Mouse (Mus musculus) liver, embryonic 15.5 days (tissue): Measurements from ENCODE around the gene Afg1l. TPM values are rescaled to one million over a fixed set of nuclear protein-coding genes. Genes with fewer than 3 reads are reported as not detected.
A peak's percentile ranks its signal among the peaks of the same experiment; 100 is the strongest.

ENCODE experiments used
- ATAC-seq: fragments of 200-750 bp; cut with Nextera tagmentation; 2 replicates; pipeline ENCODE4 v1.8.0; 2017; ENCODE audit warnings: moderate number of reproducible peaks, mild to moderate bottlenecking, moderate library complexity; ENCODE audit not compliant: insufficient read depth
- H3K27ac ChIP-seq: fragments of 300-500 bp; sonication (generic); replicated peaks from 2 replicates; pipeline ENCODE4 v1.5.1; 2015; ENCODE audit warnings: mild to moderate bottlenecking, inconsistent platforms
- H3K27me3 ChIP-seq: fragments of 300-500 bp; sonication (generic); 2 replicates; pipeline ENCODE4 v1.6.1; 2015; ENCODE audit warnings: mild to moderate bottlenecking, inconsistent platforms
- H3K36me3 ChIP-seq: fragments of 300-500 bp; sonication (generic); replicated peaks from 2 replicates; pipeline ENCODE4 v1.6.1; 2015; ENCODE audit warnings: moderate library complexity, mild to moderate bottlenecking, inconsistent platforms
- H3K4me1 ChIP-seq: fragments of 300-500 bp; sonication (generic); replicated peaks from 2 replicates; pipeline ENCODE4 v1.6.1; 2015; ENCODE audit warnings: inconsistent platforms
- H3K4me2 ChIP-seq: fragments of 300-500 bp; sonication (generic); 2 replicates; pipeline ENCODE4 v1.6.1; 2015; ENCODE audit warnings: moderate library complexity, mild to moderate bottlenecking, inconsistent platforms
- H3K4me3 ChIP-seq: fragments of 300-500 bp; sonication (generic); replicated peaks from 2 replicates; pipeline ENCODE4 v1.5.1; 2015; ENCODE audit warnings: mild to moderate bottlenecking, inconsistent platforms
- H3K9ac ChIP-seq: fragments of 300-500 bp; sonication (generic); 2 replicates; pipeline ENCODE4 v1.6.1; 2015; ENCODE audit warnings: moderate library complexity, mild to moderate bottlenecking, inconsistent platforms
- H3K9me3 ChIP-seq: fragments of 300-500 bp; sonication (generic); replicated peaks from 2 replicates; pipeline ENCODE4 v1.6.1; 2016; ENCODE audit warnings: inconsistent platforms
- WGBS: fragments of 180-500 bp; shearing (Covaris S2); methylation state at CpG from one replicate; pipeline ENCODE4 v1.1.7; 2015; ENCODE audit warnings: mixed read lengths; ENCODE audit not compliant: insufficient replicate concordance; 5-methylcytosine and 5-hydroxymethylcytosine counted together
- polyA plus RNA-seq: library from polyadenylated mRNA; unstranded; fragments of >200 nt; fragmentation: Nextera tagmentation; extraction: Ambion mirVana; gene quantifications from 2 replicates; pipeline ENCODE4 v1.2.1, GENCODE M21; 2015

The Afg1l gene
- polyA plus RNA-seq, 1 experiment from 2014 or later, result 2.3 TPM

DNA sequence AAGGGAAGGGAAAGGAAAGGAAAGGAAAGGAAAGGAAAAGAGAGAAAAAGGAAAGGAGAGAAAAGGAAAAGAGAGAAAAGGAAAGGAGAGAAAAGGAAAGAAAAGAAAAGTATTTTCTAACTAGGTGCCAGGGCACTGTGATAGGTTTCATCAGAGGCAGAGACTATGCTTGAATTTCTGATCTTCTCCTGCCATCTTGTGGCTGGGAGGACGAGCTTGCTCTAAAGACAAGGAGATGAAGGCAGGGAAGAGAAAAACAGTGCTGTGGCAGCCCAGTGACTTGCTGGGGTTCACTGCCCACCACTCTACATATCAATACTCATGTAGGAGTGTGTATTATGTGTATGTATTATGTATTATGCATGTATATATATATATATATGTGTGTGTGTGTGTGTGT lies 183.3 kb downstream of the Afg1l start:
- no peak overlapping the region for H3K4me3 ChIP-seq
- no peak overlapping the region for H3K4me2 ChIP-seq
- H3K4me1 ChIP-seq, result peaks cover 31% of the 10 kb centered on the region
- no peak for ATAC-seq
- no peak overlapping the region for H3K27ac ChIP-seq
- H3K36me3 ChIP-seq, result no peaks in the 10 kb centered on the region
- 0% methylated on average over 1 of the region's 1 CpGs for WGBS
- no peak overlapping the region for H3K9ac ChIP-seq
- H3K9me3 ChIP-seq, result no peaks in the 10 kb centered on the region
- H3K27me3 ChIP-seq, result no peaks in the 10 kb centered on the region

GRCm38 (mm10) chr10:42294392-42294791 lies 184.0 kb downstream of the Afg1l start:
- H3K27ac ChIP-seq, result no peak overlapping the region
- no peak overlapping the region for H3K4me3 ChIP-seq
- H3K4me1 ChIP-seq, result peaks cover 31% of the 10 kb centered on the region
- 19% methylated on average over 2 of the region's 2 CpGs for WGBS
- no peak overlapping the region for H3K9ac ChIP-seq
- H3K27me3 ChIP-seq, result no peaks in the 10 kb centered on the region
- no peak overlapping the region for H3K4me2 ChIP-seq
- no peaks in the 10 kb centered on the region for H3K36me3 ChIP-seq
- no peak for ATAC-seq
- no peaks in the 10 kb centered on the region for H3K9me3 ChIP-seq

GRCm38 (mm10) chr10:42293877-42294276 lies 184.5 kb downstream of the Afg1l start:
- H3K9ac ChIP-seq, result no peak overlapping the region
- WGBS, result 18% methylated on average over 4 of the region's 4 CpGs
- H3K36me3 ChIP-seq, result no peaks in the 10 kb centered on the region
- H3K27me3 ChIP-seq, result no peaks in the 10 kb centered on the region
- no peak overlapping the region for H3K27ac ChIP-seq
- no peak overlapping the region for H3K4me2 ChIP-seq
- H3K4me1 ChIP-seq, result peaks cover 31% of the 10 kb centered on the region
- H3K4me3 ChIP-seq, result no peak overlapping the region
- no peak for ATAC-seq
- H3K9me3 ChIP-seq, result no peaks in the 10 kb centered on the region

DNA sequence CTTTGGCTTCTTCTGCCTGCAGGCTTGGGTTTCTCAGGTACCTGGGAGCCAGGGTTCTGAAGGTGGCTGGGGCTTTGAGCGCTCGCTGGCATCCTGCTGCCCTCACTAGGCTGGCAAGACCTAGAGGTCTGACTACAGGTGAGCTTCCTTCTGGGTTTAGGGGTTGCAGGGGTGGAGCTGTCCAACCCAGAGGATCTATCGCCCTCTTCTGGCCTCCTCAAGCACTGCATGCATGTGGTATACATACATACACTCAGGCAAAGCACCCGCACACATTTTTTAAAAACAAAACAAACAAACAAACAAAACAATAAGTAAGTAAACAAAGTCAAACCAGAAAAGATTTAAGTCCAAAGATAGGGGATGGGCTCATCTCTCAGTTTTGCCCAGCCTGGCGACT lies 187.0 kb downstream of the Afg1l start:
- Histone ChIP-seq H3K27me3 (no peaks in the 10 kb centered on the region), H3K4me2 (no peak overlapping the region), H3K27ac (no peak overlapping the region), H3K4me1 (peaks cover 19% of the 10 kb centered on the region), H3K4me3 (no peak overlapping the region), H3K9me3 (no peaks in the 10 kb centered on the region; the same call in 1 of the 2 replicates), H3K9ac (no peak overlapping the region), H3K36me3 (no peaks in the 10 kb centered on the region)
- 0 out of 2 replicates have a peak, but pooled peaks have one; percentile 49 for ATAC-seq
- 51% methylated on average over 5 of the region's 5 CpGs for WGBS

GRCm38 (mm10) chr10:42287666-42288065 lies 190.7 kb downstream of the Afg1l start:
- WGBS, result 32% methylated on average over 1 of the region's 1 CpGs
- no peak overlapping the region for H3K9ac ChIP-seq
- H3K4me2 ChIP-seq, result no peak overlapping the region
- H3K27ac ChIP-seq, result no peak overlapping the region
- no peak overlapping the region for H3K4me3 ChIP-seq
- H3K27me3 ChIP-seq, result no peaks in the 10 kb centered on the region
- H3K4me1 ChIP-seq, result no peaks in the 10 kb centered on the region
- no peaks in the 10 kb centered on the region; the same call in 1 of the 2 replicates for H3K9me3 ChIP-seq
- H3K36me3 ChIP-seq, result no peaks in the 10 kb centered on the region
- no peak for ATAC-seq

DNA sequence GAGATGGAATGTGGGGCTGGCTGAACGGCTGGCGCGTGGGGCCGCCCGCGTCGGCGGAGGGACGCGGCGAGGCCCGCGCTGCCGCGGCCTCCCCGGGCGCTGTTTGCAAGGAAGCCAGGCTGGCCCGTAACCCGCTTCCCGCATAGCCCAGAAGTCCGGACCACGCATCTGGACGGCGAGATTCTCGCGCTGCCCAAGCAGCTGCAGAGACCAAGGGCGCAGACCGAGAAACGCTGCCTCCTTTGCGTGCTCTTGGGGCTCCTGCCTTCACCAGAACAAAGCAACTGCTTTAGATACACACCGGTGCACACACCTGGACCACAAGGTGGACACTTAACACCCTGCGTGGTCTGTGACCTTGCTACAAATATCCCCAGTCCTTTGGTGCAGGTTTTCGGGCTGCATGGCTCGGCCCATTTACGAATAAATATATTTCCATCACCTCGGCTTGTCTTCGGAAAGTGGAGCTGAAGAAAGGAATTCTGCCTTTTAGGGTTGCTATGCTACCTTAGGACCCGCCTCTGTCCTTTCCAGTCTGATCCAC lies 200.0 kb downstream of the Afg1l start:
- H3K36me3 ChIP-seq, result peaks cover 15% of the 10 kb centered on the region
- H3K4me3 ChIP-seq, result peak overlapping the region; percentile 95
- peaks cover 25% of the 10 kb centered on the region for H3K4me1 ChIP-seq
- no peaks in the 10 kb centered on the region for H3K27me3 ChIP-seq
- H3K9me3 ChIP-seq, result no peaks in the 10 kb centered on the region
- peak overlapping the region; percentile 98 for H3K9ac ChIP-seq
- no peak for ATAC-seq
- H3K4me2 ChIP-seq, result peak overlapping the region; percentile 100
- 4% methylated on average over 38 of the region's 38 CpGs for WGBS
- peak overlapping the region; percentile 96 for H3K27ac ChIP-seq

GRCm38 (mm10) chr10:42277476-42278306 lies 200.7 kb downstream of the Afg1l start:
- H3K9me3 ChIP-seq, result no peaks in the 10 kb centered on the region
- H3K27ac ChIP-seq, result peak overlapping the region; percentile 96
- no peaks in the 10 kb centered on the region for H3K27me3 ChIP-seq
- H3K9ac ChIP-seq, result peak overlapping the region; percentile 98
- WGBS, result under 1% methylated on average over 78 of the region's 78 CpGs
- H3K4me2 ChIP-seq, result peak overlapping the region; percentile 100
- H3K4me3 ChIP-seq, result peak overlapping the region; percentile 95
- peak; percentile 75 for ATAC-seq
- H3K4me1 ChIP-seq, result peaks cover 31% of the 10 kb centered on the region
- H3K36me3 ChIP-seq, result peaks cover 21% of the 10 kb centered on the region

DNA sequence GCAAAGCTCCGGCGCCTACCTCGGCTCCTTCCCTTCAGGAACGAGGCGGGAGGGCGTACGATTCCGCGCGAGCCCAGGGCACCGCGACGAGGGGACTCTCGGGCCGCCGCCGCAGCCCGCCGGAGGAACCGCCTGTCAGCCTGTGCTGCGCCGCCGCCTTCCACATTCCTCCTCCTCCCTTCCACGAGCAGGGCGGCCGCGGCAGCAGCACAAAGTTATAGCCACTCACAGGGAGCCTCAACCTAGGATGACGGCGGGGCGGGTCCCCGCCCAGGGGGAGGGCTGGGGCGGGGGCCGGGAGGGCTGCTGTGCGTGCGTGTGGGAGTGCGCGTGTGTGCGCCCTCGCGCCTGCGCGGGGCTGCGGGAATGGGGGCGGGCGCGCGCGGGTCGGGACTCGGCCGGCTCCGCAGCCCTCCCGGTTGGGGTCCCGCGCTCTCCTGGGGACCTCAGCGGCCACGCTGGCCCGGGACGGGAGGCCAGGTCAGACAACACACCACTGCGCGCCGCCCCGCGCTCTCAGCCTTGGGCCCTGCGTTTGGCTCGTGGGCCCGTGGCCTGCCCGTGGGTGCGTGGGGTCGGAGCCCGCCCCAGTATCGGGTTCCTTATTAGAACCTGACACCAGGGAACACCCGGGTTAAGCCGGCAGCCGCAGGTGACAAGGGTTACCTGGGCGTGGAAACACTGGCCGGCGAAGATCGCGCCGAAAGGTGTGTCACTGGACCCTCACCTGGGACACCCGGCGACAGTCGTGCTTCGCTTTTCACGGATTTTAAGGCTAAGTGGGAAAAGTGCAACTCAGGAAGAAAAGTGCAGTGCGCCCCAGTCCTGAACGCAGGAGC lies 201.6 kb downstream of the Afg1l start, which contains the start of gene Foxo3:
Gene Foxo3 (minus strand): TSS at position 249 of the 839 bp plus-strand sequence.
- Histone ChIP-seq H3K9me3 (no peaks in the 10 kb centered on the region), H3K4me2 (peak within 1 kb of the TSS; percentile 100), H3K36me3 (peaks cover 29% of the 10 kb centered on the region), H3K9ac (peak within 1 kb of the TSS; percentile 98), H3K4me3 (peak within 1 kb of the TSS; percentile 95), H3K4me1 (peaks cover 40% of the 10 kb centered on the region), H3K27me3 (no peaks in the 10 kb centered on the region), H3K27ac (peak within 1 kb of the TSS; percentile 96)
- peak; percentile 74 for ATAC-seq
- WGBS, result under 1% methylated on average over 85 of the region's 88 CpGs

DNA sequence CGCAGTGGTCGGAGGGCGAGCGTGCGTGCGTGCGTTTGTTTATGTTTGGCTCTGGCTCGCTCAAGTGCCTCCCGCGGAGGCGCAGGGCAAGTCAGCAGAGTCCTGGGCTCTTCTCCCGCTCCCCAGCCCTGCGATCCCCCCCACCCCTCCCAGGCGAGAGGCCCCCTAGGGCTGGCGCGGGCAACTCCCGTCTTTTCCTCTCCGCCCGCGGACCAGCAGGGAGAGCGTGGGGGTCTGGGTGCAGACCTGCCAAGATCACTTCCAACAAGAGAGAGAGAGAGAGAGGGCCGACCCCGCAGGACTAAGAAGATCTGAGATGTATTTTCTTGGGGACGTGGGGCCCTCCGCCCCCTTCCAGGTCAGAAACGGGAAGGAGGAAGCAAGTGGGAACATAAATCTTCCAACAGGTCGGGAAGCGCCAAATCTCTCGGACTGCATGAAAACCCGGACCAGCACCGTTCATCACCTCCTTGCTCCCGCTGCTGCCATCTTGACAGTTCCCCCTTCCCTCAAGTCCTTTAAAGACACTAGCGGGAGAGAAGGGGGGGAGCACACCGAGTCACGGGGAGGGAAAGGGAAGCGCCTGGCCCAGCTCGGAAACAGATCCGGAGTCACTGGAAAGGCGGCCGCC lies 202.4 kb downstream of the Afg1l start:
- under 1% methylated on average over 40 of the region's 40 CpGs for WGBS
- H3K27ac ChIP-seq, result peak overlapping the region; percentile 96
- peaks cover 48% of the 10 kb centered on the region for H3K4me1 ChIP-seq

GRCm38 (mm10) chr10:42275401-42275870 lies 202.9 kb downstream of the Afg1l start:
- Histone ChIP-seq H3K9me3 (no peaks in the 10 kb centered on the region), H3K36me3 (peaks cover 42% of the 10 kb centered on the region), H3K9ac (peak overlapping the region; percentile 98), H3K4me3 (peak overlapping the region; percentile 95), H3K27ac (peak overlapping the region; percentile 96), H3K4me1 (peaks cover 53% of the 10 kb centered on the region), H3K4me2 (peak overlapping the region; percentile 100), H3K27me3 (no peaks in the 10 kb centered on the region)
- ATAC-seq, result no peak
- whole genome bisulfite sequencing, result under 1% methylated on average over 48 of the region's 54 CpGs

More for the DNA sequence above, 202.4 kb downstream of the Afg1l start:
- Histone ChIP-seq H3K9me3 (no peaks in the 10 kb centered on the region), H3K4me3 (peak overlapping the region; percentile 95), H3K27me3 (no peaks in the 10 kb centered on the region), H3K4me2 (peak overlapping the region; percentile 100), H3K36me3 (peaks cover 37% of the 10 kb centered on the region), H3K9ac (peak overlapping the region; percentile 98)
- ATAC-seq, result no peak
